Mouse (Mus musculus) stomach, postnatal 0 days (tissue): Measurements from ENCODE around the gene Myo15.

Experiments used
- CTCF ChIP-seq: IDR thresholded peaks from 2 replicates; pipeline ENCODE4 v1.5.1; 2016; ENCODE audit warnings: antibody characterized with exemption, low read depth, mild to moderate bottlenecking, moderate library complexity
- EP300 ChIP-seq: optimal IDR thresholded peaks from 2 replicates; pipeline ENCODE3; 2016; ENCODE audit warnings: antibody characterized with exemption

- TF ChIP-seq CTCF (0 out of 2 replicates have a peak, but pooled peaks have one; percentile 14), EP300 (no peak)
These were observed 5.4 kb downstream of the Myo15 start for GRCm38 (mm10) chr11:60474534-60474933.
